Mouse (Mus musculus): ENCODE measurements around the gene Galnt6. TPM values are rescaled to one million over a fixed set of nuclear protein-coding genes. Genes with fewer than 3 reads are reported as not detected.

The Galnt6 gene
- polyA plus RNA-seq, 1 experiment from 2014 or later = 1.2 TPM

- no peak overlapping the region for H3K9ac ChIP-seq (replicated peaks; ENCODE audit: low read depth)
- no peak overlapping the region for H3K4me2 ChIP-seq (replicated peaks; ENCODE audit: low read depth, low read length)
- no peaks in the 10 kb centered on the region for H3K4me1 ChIP-seq (ENCODE audit: insufficient read depth, low read depth, low read length)
- H3K27ac ChIP-seq (ENCODE audit: low read length) = no peak overlapping the region
- no peaks in the 10 kb centered on the region for H3K36me3 ChIP-seq (ENCODE audit: insufficient read depth, low read length)
- TF ChIP-seq EP300 (IDR thresholded peaks at IDR 0.05) = no peak
- TF ChIP-seq CTCF (IDR thresholded peaks at IDR 0.05) = no peak
- no peak overlapping the region for H3K4me3 ChIP-seq (ENCODE audit: low read depth, low read length)
- ATAC-seq (no peak), DNase-seq (ENCODE audit: low spot score) (no peak)
- H3K9me3 ChIP-seq (ENCODE audit: low read length) = no peaks in the 10 kb centered on the region
- H3K27me3 ChIP-seq (replicated peaks; ENCODE audit: insufficient read depth, low read length) = no peaks in the 10 kb centered on the region
- 80% methylated on average over 5 of the region's 5 CpGs for WGBS
Observed at GRCm38 (mm10) chr15:100655201-100655600, 74.0 kb downstream of the Galnt6 start.

- Histone ChIP-seq H3K4me2 (replicated peaks; ENCODE audit: low read depth, low read length) (no peak overlapping the region), H3K4me1 (ENCODE audit: insufficient read depth, low read depth, low read length) (no peaks in the 10 kb centered on the region), H3K36me3 (ENCODE audit: insufficient read depth, low read length) (no peaks in the 10 kb centered on the region), H3K9ac (replicated peaks; ENCODE audit: low read depth) (no peak overlapping the region), H3K9me3 (ENCODE audit: low read length) (no peaks in the 10 kb centered on the region), H3K4me3 (ENCODE audit: low read depth, low read length) (no peak overlapping the region), H3K27ac (ENCODE audit: low read length) (no peak overlapping the region), H3K27me3 (replicated peaks; ENCODE audit: insufficient read depth, low read length) (no peaks in the 10 kb centered on the region)
- ATAC-seq (no peak), DNase-seq (ENCODE audit: low spot score) (no peak)
- WGBS = 75% methylated on average over 1 of the region's 1 CpGs
- TF ChIP-seq CTCF (IDR thresholded peaks at IDR 0.05) (no peak), EP300 (IDR thresholded peaks at IDR 0.05) (no peak)
Observed at GRCm38 (mm10) chr15:100654271-100654670, 74.9 kb downstream of the Galnt6 start.

- WGBS = 55% methylated on average over 9 of the region's 9 CpGs
- Histone ChIP-seq H3K9me3 (ENCODE audit: low read length) (no peaks in the 10 kb centered on the region), H3K36me3 (ENCODE audit: insufficient read depth, low read length) (no peaks in the 10 kb centered on the region), H3K4me2 (replicated peaks; ENCODE audit: low read depth, low read length) (no peak overlapping the region), H3K27me3 (replicated peaks; ENCODE audit: insufficient read depth, low read length) (no peaks in the 10 kb centered on the region), H3K27ac (ENCODE audit: low read length) (no peak overlapping the region), H3K9ac (replicated peaks; ENCODE audit: low read depth) (no peak overlapping the region), H3K4me1 (ENCODE audit: insufficient read depth, low read depth, low read length) (no peaks in the 10 kb centered on the region), H3K4me3 (ENCODE audit: low read depth, low read length) (no peak overlapping the region)
- no peak for TF ChIP-seq EP300 (IDR thresholded peaks at IDR 0.05)
- no peak for TF ChIP-seq CTCF (IDR thresholded peaks at IDR 0.05)
- ATAC-seq = no peak
- no peak for DNase-seq (ENCODE audit: low spot score)
Observed at GRCm38 (mm10) chr15:100651610-100652009, 77.6 kb downstream of the Galnt6 start.

- no peak for TF ChIP-seq EP300 (IDR thresholded peaks at IDR 0.05)
- no peak for TF ChIP-seq CTCF (IDR thresholded peaks at IDR 0.05)
- H3K9ac ChIP-seq (replicated peaks; ENCODE audit: low read depth) = no peak overlapping the region
- H3K4me3 ChIP-seq (ENCODE audit: low read depth, low read length) = no peak overlapping the region
- no peaks in the 10 kb centered on the region for H3K27me3 ChIP-seq (replicated peaks; ENCODE audit: insufficient read depth, low read length)
- H3K36me3 ChIP-seq (ENCODE audit: insufficient read depth, low read length) = no peaks in the 10 kb centered on the region
- ATAC-seq (no peak), DNase-seq (ENCODE audit: low spot score) (no peak)
- H3K4me2 ChIP-seq (replicated peaks; ENCODE audit: low read depth, low read length) = no peak overlapping the region
- WGBS = 84% methylated on average over 10 of the region's 10 CpGs
- no peaks in the 10 kb centered on the region for H3K4me1 ChIP-seq (ENCODE audit: insufficient read depth, low read depth, low read length)
- H3K9me3 ChIP-seq (ENCODE audit: low read length) = no peaks in the 10 kb centered on the region
- no peak overlapping the region for H3K27ac ChIP-seq (ENCODE audit: low read length)
Observed at GRCm38 (mm10) chr15:100650111-100650510, 79.1 kb downstream of the Galnt6 start.

GRCm38 (mm10) chr15:100646161-100646560, 83.0 kb downstream of the Galnt6 start:
- no peaks in the 10 kb centered on the region for H3K36me3 ChIP-seq (ENCODE audit: insufficient read depth, low read length)
- H3K9me3 ChIP-seq (ENCODE audit: low read length) = no peaks in the 10 kb centered on the region
- no peaks in the 10 kb centered on the region for H3K27me3 ChIP-seq (replicated peaks; ENCODE audit: insufficient read depth, low read length)
- DNase-seq (ENCODE audit: low spot score) (no peak), ATAC-seq (no peak)
- TF ChIP-seq CTCF (IDR thresholded peaks at IDR 0.05) = no peak
- TF ChIP-seq EP300 (IDR thresholded peaks at IDR 0.05) = no peak
- 72% methylated on average over 6 of the region's 6 CpGs for WGBS
- H3K27ac ChIP-seq (ENCODE audit: low read length) = no peak overlapping the region
- no peak overlapping the region for H3K9ac ChIP-seq (replicated peaks; ENCODE audit: low read depth)
- no peak overlapping the region for H3K4me2 ChIP-seq (replicated peaks; ENCODE audit: low read depth, low read length)
- H3K4me1 ChIP-seq (ENCODE audit: insufficient read depth, low read depth, low read length) = no peaks in the 10 kb centered on the region
- no peak overlapping the region for H3K4me3 ChIP-seq (ENCODE audit: low read depth, low read length)

- no peaks in the 10 kb centered on the region for H3K27me3 ChIP-seq (replicated peaks; ENCODE audit: insufficient read depth, low read length)
- DNase-seq (ENCODE audit: low spot score) (no peak), ATAC-seq (no peak)
- H3K9me3 ChIP-seq (ENCODE audit: low read length) = no peaks in the 10 kb centered on the region
- H3K4me1 ChIP-seq (ENCODE audit: insufficient read depth, low read depth, low read length) = no peaks in the 10 kb centered on the region
- no peak overlapping the region for H3K9ac ChIP-seq (replicated peaks; ENCODE audit: low read depth)
- no peaks in the 10 kb centered on the region for H3K36me3 ChIP-seq (ENCODE audit: insufficient read depth, low read length)
- TF ChIP-seq EP300 (IDR thresholded peaks at IDR 0.05) (no peak), CTCF (IDR thresholded peaks at IDR 0.05) (no peak)
- no peak overlapping the region for H3K27ac ChIP-seq (ENCODE audit: low read length)
- H3K4me2 ChIP-seq (replicated peaks; ENCODE audit: low read depth, low read length) = no peak overlapping the region
- 89% methylated on average over 7 of the region's 7 CpGs for WGBS
- H3K4me3 ChIP-seq (ENCODE audit: low read depth, low read length) = no peak overlapping the region
Observed at GRCm38 (mm10) chr15:100642451-100642850, 86.7 kb downstream of the Galnt6 start.

Small RNA genes within 50 kb of the gene (microRNA-seq; reads per million reads assigned to microRNA genes)
- gene Mir6961 = not detected

Other genes starting within 250 kb of the Galnt6 start
- 4.7 and 4.9 TPM in 2 replicates for gene Csrnp2, start 233.9 kb downstream of the Galnt6 start, polyA plus RNA-seq (2015; fragmentation: Nextera tagmentation; extraction: Ambion mirVana)
- 13.9 and 16.6 TPM in 2 replicates for gene Tfcp2, start 177.4 kb downstream of the Galnt6 start, polyA plus RNA-seq (2015; fragmentation: Nextera tagmentation; extraction: Ambion mirVana)
- 6.4 and 7.6 TPM in 2 replicates for gene Pou6f1, start 129.4 kb downstream of the Galnt6 start, polyA plus RNA-seq (2015; fragmentation: Nextera tagmentation; extraction: Ambion mirVana)
- gene Dazap2, start 114.0 kb downstream of the Galnt6 start, polyA plus RNA-seq (2015; fragmentation: Nextera tagmentation; extraction: Ambion mirVana) = 246 and 299 TPM in 2 replicates
- 65.6 and 71.8 TPM in 2 replicates for gene Smagp, start 92.4 kb downstream of the Galnt6 start, polyA plus RNA-seq (2015; fragmentation: Nextera tagmentation; extraction: Ambion mirVana)
- 4.2 and 4.5 TPM in 2 replicates for gene Bin2, start 59.8 kb downstream of the Galnt6 start, polyA plus RNA-seq (2015; fragmentation: Nextera tagmentation; extraction: Ambion mirVana)
- gene Cela1, start 41.5 kb downstream of the Galnt6 start, polyA plus RNA-seq (2015; fragmentation: Nextera tagmentation; extraction: Ambion mirVana) = 5.0 and 11.4 TPM in 2 replicates
- gene Slc4a8, start 32.4 kb upstream of the Galnt6 start, polyA plus RNA-seq (2015; fragmentation: Nextera tagmentation; extraction: Ambion mirVana) = 3.9 and 5.5 TPM in 2 replicates
- 1.2 and 1.5 TPM in 2 replicates for gene Scn8a, start 140.5 kb upstream of the Galnt6 start, polyA plus RNA-seq (2015; fragmentation: Nextera tagmentation; extraction: Ambion mirVana)